Mouse (Mus musculus) limb, embryonic 11.5 days (tissue): ENCODE measurements around the gene Srek1ip1. TPM values are rescaled to one million over a fixed set of nuclear protein-coding genes. Genes with fewer than 3 reads are reported as not detected.

Source experiments
- ATAC-seq: fragments of 200-750 bp; cut with Nextera tagmentation; 2 replicates; pipeline ENCODE4 v1.8.0; 2017; ENCODE audit warnings: low read depth; ENCODE audit not compliant: insufficient number of reproducible peaks, low FRiP score, low TSS enrichment
- DNase-seq: peaks from one replicate; pipeline ENCODE4 v3.0.0-alpha.2; 2015; ENCODE audit warnings: low spot score
- H3K27ac ChIP-seq: fragments of 300-500 bp; sonication (generic); replicated peaks from 2 replicates; pipeline ENCODE4 v1.5.1; 2014; ENCODE audit warnings: low read depth, mild to moderate bottlenecking, low read length
- H3K27me3 ChIP-seq: fragments of 300-500 bp; sonication (generic); 2 replicates; pipeline ENCODE4 v1.6.1; 2014; ENCODE audit warnings: mild to moderate bottlenecking, low read length, mixed read lengths; ENCODE audit not compliant: control insufficient read depth, insufficient read depth
- H3K36me3 ChIP-seq: fragments of 300-500 bp; sonication (generic); 2 replicates; pipeline ENCODE4 v1.6.1; 2014; ENCODE audit warnings: mild to moderate bottlenecking, low read length, moderate library complexity, mixed read lengths; ENCODE audit not compliant: control insufficient read depth, insufficient read depth
- H3K4me1 ChIP-seq: fragments of 300-500 bp; sonication (generic); 2 replicates; pipeline ENCODE4 v1.6.1; 2014; ENCODE audit warnings: low read length, mixed read lengths; ENCODE audit not compliant: control insufficient read depth, insufficient read depth
- H3K4me2 ChIP-seq: fragments of 300-500 bp; sonication (generic); 2 replicates; pipeline ENCODE4 v1.6.1; 2014; ENCODE audit warnings: low read depth, mild to moderate bottlenecking, moderate library complexity; ENCODE audit not compliant: severe bottlenecking
- H3K4me3 ChIP-seq: fragments of 300-500 bp; sonication (generic); 2 replicates; pipeline ENCODE4 v1.5.1; 2014; ENCODE audit warnings: low read depth, low read length
- H3K9ac ChIP-seq: fragments of 300-500 bp; sonication (generic); 2 replicates; pipeline ENCODE4 v1.6.1; 2014; ENCODE audit warnings: mild to moderate bottlenecking, low read length
- H3K9me3 ChIP-seq: fragments of 300-500 bp; sonication (generic); 2 replicates; pipeline ENCODE4 v1.6.1; 2016; ENCODE audit warnings: low read length; ENCODE audit not compliant: control insufficient read depth
- WGBS: fragments of 180-500 bp; shearing (Covaris S2); extraction: QIAGEN DNeasy Blood & Tissue Kit; methylation state at CpG from one replicate; pipeline ENCODE4 v1.1.7; 2014; 5-methylcytosine and 5-hydroxymethylcytosine counted together
- polyA plus RNA-seq: library from polyadenylated mRNA; unstranded; fragments of >200 nt; fragmentation: Nextera tagmentation; extraction: Ambion mirVana; gene quantifications from 2 replicates; pipeline ENCODE4 v1.2.1, GENCODE M21; 2014

The Srek1ip1 gene
- polyA plus RNA-seq, 1 experiment from 2014 or later = 25.1 TPM

DNA sequence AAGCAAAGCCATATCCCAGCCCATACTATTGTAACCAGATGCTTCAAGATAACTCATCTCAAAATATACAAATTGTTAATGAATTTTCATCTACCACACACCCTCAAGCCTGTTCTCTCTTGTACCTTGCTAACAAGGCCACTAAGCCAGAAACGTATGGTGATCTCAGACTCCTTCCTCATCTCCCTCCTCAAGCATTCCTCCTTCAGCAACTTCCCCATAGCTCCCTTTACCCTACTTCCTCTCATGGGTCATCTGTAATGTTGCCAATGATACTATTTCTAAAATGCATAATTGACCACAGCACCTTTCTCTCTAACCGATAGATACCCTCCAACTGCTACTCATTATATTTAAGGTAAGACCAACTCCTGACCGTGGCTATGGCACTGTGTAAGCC lies 2.1 kb downstream of the Srek1ip1 start:
- no peak for ATAC-seq
- H3K4me1 ChIP-seq = no peaks in the 10 kb centered on the region
- H3K9ac ChIP-seq = no peak overlapping the region
- H3K27ac ChIP-seq = no peak overlapping the region
- no peaks in the 10 kb centered on the region for H3K27me3 ChIP-seq
- H3K4me3 ChIP-seq = no peak overlapping the region
- WGBS = 89% methylated on average over 3 of the region's 3 CpGs
- no peaks in the 10 kb centered on the region for H3K36me3 ChIP-seq
- H3K9me3 ChIP-seq = no peaks in the 10 kb centered on the region
- no peak for DNase-seq
- H3K4me2 ChIP-seq = no peak overlapping the region

DNA sequence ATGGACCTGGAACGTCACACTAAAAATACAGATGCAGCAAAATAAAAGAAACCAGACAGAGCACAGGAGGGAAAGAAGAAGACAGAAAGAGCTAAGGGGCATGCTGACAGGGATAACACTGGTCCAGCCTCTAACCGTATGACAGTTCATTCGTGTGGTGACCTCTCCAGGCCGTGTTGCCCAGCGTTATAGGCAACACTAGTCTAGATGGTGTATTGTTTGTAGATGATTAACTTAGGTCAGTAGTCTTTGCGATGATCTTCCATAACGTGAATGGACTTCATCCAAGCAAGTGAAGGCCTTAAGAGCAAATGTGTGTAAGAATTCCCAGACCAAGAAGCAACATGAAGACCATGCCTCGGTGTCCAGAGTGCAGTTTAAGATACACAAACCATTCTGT lies 6.8 kb downstream of the Srek1ip1 start:
- Histone ChIP-seq H3K27ac (no peak overlapping the region), H3K36me3 (no peaks in the 10 kb centered on the region; the same call in 1 of the 2 replicates), H3K4me3 (no peak overlapping the region), H3K4me2 (no peak overlapping the region), H3K9me3 (no peaks in the 10 kb centered on the region), H3K4me1 (no peaks in the 10 kb centered on the region), H3K27me3 (no peaks in the 10 kb centered on the region), H3K9ac (no peak overlapping the region)
- DNase-seq (no peak), ATAC-seq (no peak)
- WGBS = 94% methylated on average over 8 of the region's 8 CpGs

DNA sequence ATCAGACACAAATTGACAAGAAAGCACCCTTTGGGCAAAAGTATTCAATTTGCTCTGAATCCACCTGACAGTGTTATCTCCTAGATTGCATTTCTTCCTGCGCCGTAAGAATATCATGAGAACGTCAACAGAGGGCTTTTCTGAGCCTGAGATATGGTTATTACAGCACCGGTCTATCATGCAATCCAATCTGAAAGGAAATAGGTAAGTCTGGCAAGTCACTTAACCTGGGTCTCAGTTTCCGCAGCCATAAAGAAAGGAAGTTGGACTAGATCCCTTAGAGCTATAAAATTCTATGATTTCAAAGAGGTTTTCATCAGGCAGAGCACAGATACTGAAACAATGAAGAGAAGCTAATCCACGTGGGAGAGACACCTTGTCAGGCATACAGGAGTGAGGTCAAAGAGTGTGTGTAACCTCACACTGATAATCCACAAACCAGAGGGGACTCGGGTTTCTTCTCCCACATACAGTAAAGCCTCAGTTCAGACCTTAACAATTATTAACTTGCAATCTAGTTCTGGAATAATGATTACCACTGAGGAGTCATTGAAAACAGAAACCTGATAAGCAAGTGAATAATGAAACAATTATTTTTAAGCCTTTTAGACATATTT lies 7.4 kb downstream of the Srek1ip1 start:
- Histone ChIP-seq H3K36me3 (no peaks in the 10 kb centered on the region; the same call in 1 of the 2 replicates), H3K4me2 (no peak overlapping the region), H3K9me3 (no peaks in the 10 kb centered on the region), H3K27me3 (no peaks in the 10 kb centered on the region), H3K27ac (no peak overlapping the region), H3K4me1 (no peaks in the 10 kb centered on the region), H3K4me3 (no peak overlapping the region), H3K9ac (no peak overlapping the region)
- 87% methylated on average over 7 of the region's 7 CpGs for WGBS
- no peak for DNase-seq
- ATAC-seq = no peak

DNA sequence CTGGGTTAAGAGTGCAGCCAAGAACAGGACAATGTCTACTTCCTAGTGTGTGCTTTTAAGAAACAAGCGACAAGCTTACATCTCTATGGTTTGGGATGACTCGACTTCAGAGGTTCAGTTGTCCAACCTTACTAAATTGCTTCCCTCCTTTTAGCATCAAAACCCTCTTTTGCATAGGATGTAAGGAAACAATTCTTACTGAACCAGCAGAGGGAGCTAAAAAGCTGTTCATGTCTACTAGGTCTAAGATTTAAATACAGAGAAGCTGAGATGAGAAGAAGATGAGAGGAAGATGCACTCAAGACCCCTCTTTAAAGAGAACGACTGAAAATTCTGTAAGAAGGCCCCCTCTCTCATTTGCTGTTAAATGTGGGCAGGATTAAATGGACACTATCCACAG lies 13.4 kb downstream of the Srek1ip1 start:
- Histone ChIP-seq H3K36me3 (no peaks in the 10 kb centered on the region; the same call in 1 of the 2 replicates), H3K9me3 (no peaks in the 10 kb centered on the region), H3K27ac (no peak overlapping the region), H3K9ac (no peak overlapping the region), H3K27me3 (no peaks in the 10 kb centered on the region), H3K4me1 (no peaks in the 10 kb centered on the region), H3K4me3 (no peak overlapping the region), H3K4me2 (no peak overlapping the region)
- ATAC-seq (no peak), DNase-seq (no peak)
- 66% methylated on average over 3 of the region's 3 CpGs for WGBS

DNA sequence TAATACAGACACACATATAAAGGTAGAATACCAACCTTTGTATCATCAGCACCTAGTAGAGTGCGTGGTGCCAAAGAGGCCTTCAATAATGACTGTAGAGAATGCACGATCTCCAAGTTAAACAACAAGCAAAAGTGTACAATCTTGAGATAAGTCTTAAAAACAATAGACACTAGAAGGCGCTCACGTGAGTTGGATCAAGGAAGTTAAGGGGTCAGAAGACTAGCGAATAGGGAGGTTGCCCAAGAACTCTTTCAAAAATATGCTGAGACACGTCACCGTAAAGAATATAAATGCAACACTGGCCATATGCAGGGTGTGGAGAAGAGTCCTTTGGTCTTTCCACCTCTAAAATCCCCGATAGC lies 24.0 kb downstream of the Srek1ip1 start:
- Histone ChIP-seq H3K4me3 (peak overlapping the region; percentile 77), H3K9ac (peak overlapping the region; percentile 85), H3K9me3 (no peaks in the 10 kb centered on the region), H3K27me3 (no peaks in the 10 kb centered on the region), H3K4me2 (peak overlapping the region; percentile 40), H3K4me1 (no peaks in the 10 kb centered on the region), H3K36me3 (no peaks in the 10 kb centered on the region), H3K27ac (no peak overlapping the region)
- DNase-seq (no peak), ATAC-seq (0 out of 2 replicates have a peak, but pooled peaks have one; percentile 10)
- 11% methylated on average over 8 of the region's 8 CpGs for WGBS

DNA sequence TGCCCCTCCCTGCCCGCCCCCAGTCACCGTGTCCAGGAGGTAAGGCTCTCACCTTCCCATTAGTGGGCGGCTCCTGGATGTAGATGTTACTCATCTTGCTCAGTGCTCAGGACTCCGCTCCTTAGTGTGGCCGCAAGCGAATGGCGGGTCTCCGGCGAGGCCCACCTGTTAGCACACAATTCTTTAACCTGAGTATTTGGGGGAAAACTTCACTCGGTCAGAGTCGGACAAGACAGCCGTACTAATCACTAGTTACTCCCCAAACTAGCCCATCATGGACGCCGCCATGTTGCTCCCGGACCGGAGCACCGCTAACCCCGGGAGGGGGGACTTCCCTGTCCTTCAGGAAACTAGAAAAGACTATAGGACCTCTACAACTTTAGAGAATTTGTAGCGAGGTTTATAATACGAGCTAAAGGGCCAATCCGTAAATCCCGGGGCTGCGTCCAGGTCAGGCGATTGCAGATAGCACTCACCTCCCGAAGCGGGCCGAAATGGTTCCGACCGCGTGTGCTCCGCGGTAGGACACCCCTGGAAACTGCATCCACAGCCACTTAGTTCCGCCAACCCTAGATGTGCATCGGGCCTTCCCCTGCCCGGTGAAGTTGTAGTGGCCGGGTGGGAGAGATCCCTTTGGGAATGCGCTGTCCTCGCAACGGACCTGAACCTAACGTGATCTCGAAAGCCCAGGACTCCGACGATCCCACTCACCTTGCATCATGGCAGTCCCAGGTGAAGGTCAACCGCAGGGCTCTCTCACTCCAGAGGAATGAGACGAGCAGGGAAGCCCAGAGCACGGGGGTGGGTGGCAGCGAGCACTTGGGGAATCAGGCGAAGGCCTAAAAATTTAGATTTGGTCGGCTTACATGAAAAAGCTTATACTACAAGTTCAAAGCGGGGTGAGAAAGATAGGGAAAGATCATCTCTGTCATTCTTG lies 24.6 kb downstream of the Srek1ip1 start, which contains the start of gene Cwc27:
Gene Cwc27 (minus strand): TSS at position 508 of the 937 bp plus-strand sequence.
- H3K4me2 ChIP-seq = peak within 1 kb of the TSS; percentile 64
- WGBS = under 1% methylated on average over 50 of the region's 50 CpGs

DNA sequence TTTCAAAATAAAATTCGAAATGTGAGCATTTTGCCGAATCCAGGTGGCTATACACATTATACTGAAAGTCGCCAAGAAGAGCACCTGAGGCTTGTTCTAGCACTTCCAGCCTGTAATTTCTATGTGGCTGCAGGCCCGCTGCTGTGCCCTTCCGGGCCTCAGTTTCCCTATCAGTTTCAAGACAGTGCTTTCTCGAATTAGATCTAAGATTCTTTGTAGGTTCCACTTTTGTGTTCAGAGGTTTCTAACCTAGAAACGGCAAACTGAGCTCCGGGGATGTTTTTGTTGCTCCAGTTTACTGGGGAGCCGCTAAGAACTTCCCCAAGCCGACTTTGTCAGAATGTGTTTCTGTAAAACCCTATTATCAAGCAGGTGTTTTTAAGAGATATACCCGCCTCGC lies 25.4 kb downstream of the Srek1ip1 start:
- DNase-seq = no peak
- ATAC-seq = no peak
- Histone ChIP-seq H3K27me3 (no peaks in the 10 kb centered on the region), H3K4me1 (no peaks in the 10 kb centered on the region), H3K4me2 (peak overlapping the region; percentile 64), H3K9ac (peak overlapping the region; percentile 85), H3K9me3 (no peaks in the 10 kb centered on the region), H3K36me3 (no peaks in the 10 kb centered on the region), H3K27ac (no peak overlapping the region), H3K4me3 (peak overlapping the region; percentile 77)
- WGBS = 59% methylated on average over 12 of the region's 12 CpGs

More for the DNA sequence above, 24.6 kb downstream of the Srek1ip1 start, which contains the start of gene Cwc27:
- Histone ChIP-seq H3K36me3 (no peaks in the 10 kb centered on the region), H3K9ac (peak within 1 kb of the TSS; percentile 85), H3K27me3 (no peaks in the 10 kb centered on the region), H3K27ac (no peak within 1 kb of the TSS; the same call in 1 of the 2 replicates), H3K4me1 (no peaks in the 10 kb centered on the region), H3K9me3 (no peaks in the 10 kb centered on the region), H3K4me3 (peak within 1 kb of the TSS; percentile 77)
- peak; percentile 97 for ATAC-seq
- DNase-seq = peak; percentile 88

DNA sequence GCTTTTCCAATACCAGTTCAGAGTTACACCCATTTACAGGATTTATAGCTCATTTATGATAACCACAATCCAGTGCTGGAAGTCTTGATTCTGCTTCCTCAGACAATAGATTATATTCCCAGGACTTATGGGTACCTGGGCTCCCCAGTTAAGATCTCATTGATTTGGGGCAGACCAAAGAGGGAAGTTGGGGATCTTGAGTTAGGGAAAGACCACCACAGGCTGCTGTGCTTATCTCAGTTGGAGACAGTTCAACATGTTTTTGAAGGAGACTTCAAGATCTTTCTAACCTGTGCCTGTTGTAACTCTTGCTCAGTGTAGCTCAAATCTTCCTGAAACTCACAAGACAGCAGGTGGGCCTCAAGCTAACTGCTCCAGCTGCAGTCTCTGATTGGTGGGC lies 28.9 kb downstream of the Srek1ip1 start:
- no peak for ATAC-seq
- no peak overlapping the region for H3K9ac ChIP-seq
- no peak overlapping the region for H3K27ac ChIP-seq
- no peaks in the 10 kb centered on the region for H3K27me3 ChIP-seq
- DNase-seq = no peak
- no peak overlapping the region for H3K4me2 ChIP-seq
- H3K4me3 ChIP-seq = no peak overlapping the region
- H3K9me3 ChIP-seq = no peaks in the 10 kb centered on the region
- no peaks in the 10 kb centered on the region for H3K4me1 ChIP-seq
- H3K36me3 ChIP-seq = no peaks in the 10 kb centered on the region
